Mouse (Mus musculus): ENCODE measurements around the gene Gm49378. TPM values are rescaled to one million over a fixed set of nuclear protein-coding genes. Genes with fewer than 3 reads are reported as not detected.
A peak's percentile ranks its signal among the peaks of the same experiment; 100 is the strongest.

Gene Gm49378
- total and polyA plus RNA-seq, 3 experiments: 0.17 to 11.7 (median 8.7) TPM

DNA sequence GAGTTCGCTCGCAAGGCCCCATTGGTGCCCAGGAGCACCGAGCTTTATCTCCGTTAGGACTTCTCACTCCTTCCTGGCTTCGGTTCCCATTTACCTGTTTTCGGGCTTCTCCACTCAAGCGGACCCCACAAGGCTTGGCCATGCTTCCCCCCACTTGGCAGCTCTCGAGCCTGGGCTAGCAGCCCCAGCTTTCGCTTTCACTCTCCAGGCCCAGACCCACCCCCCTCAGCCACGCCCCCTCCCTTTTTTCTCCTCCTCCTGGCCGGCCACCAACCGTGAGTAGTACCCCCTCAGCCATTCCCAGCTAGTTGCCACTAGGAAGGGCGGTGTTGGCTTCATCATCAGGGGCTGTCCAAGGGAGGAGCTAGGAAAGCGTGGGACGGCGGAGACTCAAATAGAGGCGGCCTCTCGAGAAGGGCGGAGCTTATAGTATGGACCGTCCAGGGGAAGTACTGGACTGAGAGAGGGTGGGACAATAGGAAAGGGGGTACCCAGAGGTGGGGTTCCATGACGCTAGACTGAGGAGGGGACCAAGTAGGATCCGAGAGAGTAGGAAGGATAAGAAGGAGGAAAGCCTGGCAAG is 46.9 kb downstream of the Gm49378 start, which contains the start of gene Psme2:
Gene Psme2 (minus strand): TSS at position 366 of the 583 bp plus-strand sequence.
- peak within 1 kb of the TSS; percentile 89 for H3K9ac ChIP-seq (ENCODE audit: insufficient read depth, low read depth)
- H3K79me2 ChIP-seq (replicated peaks; ENCODE audit: control insufficient read depth, extremely low read depth, insufficient read depth, poor library complexity, severe bottlenecking): peaks cover 35% of the 10 kb centered on the region
- peaks cover 0 to 51% of the 10 kb centered on the region in 2 experiments; a peak in 3 of 4 replicates for H3K4me1 ChIP-seq (ENCODE audit: control insufficient read depth in 1 of 2, insufficient read depth in 2 of 2)
- in situ Hi-C loops (cut with MboI; ENCODE audit: low pct_ligation_motif_present, low pct_unique_long_range_greater_than_20kb, low sequenced_read_pairs): no loop called here
- H3K27ac ChIP-seq (ENCODE audit: insufficient read depth, low read depth): peak within 1 kb of the TSS; percentile 97
- peak within 1 kb of the TSS; percentile 79 to 94 (median 91) for H3K4me3 ChIP-seq (replicated peaks in 1 of 3; ENCODE audit: low read depth in 2 of 3, low read length in 2 of 3, poor library complexity in 1 of 3)
- TF ChIP-seq PAX5 (IDR thresholded peaks at IDR 0.05; ENCODE audit: low read length): no peak
- peak; percentile 26; the same call in 1 of the 2 replicates for TF ChIP-seq ELF1 (IDR thresholded peaks at IDR 0.05; ENCODE audit: low read depth, low read length)
- no peak for TF ChIP-seq GABPA (IDR thresholded peaks at IDR 0.05; ENCODE audit: insufficient replicate concordance, low read depth, low read length)
- 0 out of 2 replicates have a peak, but pooled peaks have one; percentile 1 for TF ChIP-seq TBP (conservative IDR thresholded peaks at IDR 0.05; ENCODE audit: low read depth, low read length)
- TF ChIP-seq E2F4 (IDR thresholded peaks at IDR 0.05; ENCODE audit: insufficient replicate concordance, low read depth, low read length): no peak
- TF ChIP-seq CTCF (conservative IDR thresholded peaks at IDR 0.05 in 1 of 2, IDR thresholded peaks at IDR 0.05 in 1 of 2; ENCODE audit: low read depth in 2 of 2, low read length in 2 of 2): no peak
- 0 out of 2 replicates have a peak, but pooled peaks have one; percentile 43 for TF ChIP-seq POLR2AphosphoS2 (IDR thresholded peaks at IDR 0.05; ENCODE audit: low read depth, low read length)
- peak; percentile 15 for TF ChIP-seq ZMIZ1 (IDR thresholded peaks at IDR 0.05; ENCODE audit: low read depth, low read length)
- no peak for TF ChIP-seq MAFK (IDR thresholded peaks at IDR 0.05; ENCODE audit: insufficient replicate concordance, low read length)
- TF ChIP-seq CHD1 (IDR thresholded peaks at IDR 0.05; ENCODE audit: low read depth, low read length): no peak
- no peak for TF ChIP-seq KAT2A (IDR thresholded peaks at IDR 0.05; ENCODE audit: insufficient replicate concordance, low read length)
- TF ChIP-seq SIN3A (IDR thresholded peaks at IDR 0.05; ENCODE audit: low read length): peak; percentile 18; the same call in 1 of the 2 replicates
- peak; percentile 51 for TF ChIP-seq ETS1 (conservative IDR thresholded peaks at IDR 0.05; ENCODE audit: low read depth, low read length)
- peak; percentile 47; the same call in 1 of the 2 replicates for TF ChIP-seq MAZ (IDR thresholded peaks at IDR 0.05; ENCODE audit: low read depth, low read length)
- TF ChIP-seq USF2 (conservative IDR thresholded peaks at IDR 0.05; ENCODE audit: low read depth, low read length): no peak
- TF ChIP-seq SMC3 (IDR thresholded peaks at IDR 0.05; ENCODE audit: low read depth, low read length): no peak
- TF ChIP-seq HCFC1 (IDR thresholded peaks at IDR 0.05; ENCODE audit: low read depth, low read length): no peak
- no peak for TF ChIP-seq NELFE (IDR thresholded peaks at IDR 0.05; ENCODE audit: low read depth, low read length)
- TF ChIP-seq MAX (IDR thresholded peaks at IDR 0.05; ENCODE audit: low read length): peak; percentile 30; the same call in 1 of the 2 replicates
- TF ChIP-seq UBTF (IDR thresholded peaks at IDR 0.05; ENCODE audit: low read depth, low read length): 0 out of 2 replicates have a peak, but pooled peaks have one; percentile 69
- TF ChIP-seq JUN (IDR thresholded peaks at IDR 0.05; ENCODE audit: insufficient read depth, low read depth, low read length): no peak
- no peak for TF ChIP-seq ZNF384 (IDR thresholded peaks at IDR 0.05; ENCODE audit: low read depth, low read length)
- no peak for TF ChIP-seq NRF1 (IDR thresholded peaks at IDR 0.05; ENCODE audit: low read depth, low read length)
- no peak for TF ChIP-seq MEF2A (IDR thresholded peaks at IDR 0.05; ENCODE audit: borderline replicate concordance, low read depth, low read length)
- no peak for TF ChIP-seq ZC3H11A (IDR thresholded peaks at IDR 0.05; ENCODE audit: low read depth, low read length)
- TF ChIP-seq CHD2 (IDR thresholded peaks at IDR 0.05; ENCODE audit: low read length): peak; percentile 56; the same call in 1 of the 2 replicates
- no peak for TF ChIP-seq USF1 (IDR thresholded peaks at IDR 0.05; ENCODE audit: low read depth, low read length)
- TF ChIP-seq MYC (IDR thresholded peaks at IDR 0.05; ENCODE audit: low read depth, low read length): no peak
- peak; percentile 68; the same call in 1 of the 2 replicates for TF ChIP-seq MXI1 (IDR thresholded peaks at IDR 0.05; ENCODE audit: low read depth, low read length)
- peak; percentile 60 for TF ChIP-seq IRF4 (IDR thresholded peaks at IDR 0.05; ENCODE audit: low read depth, low read length)
- TF ChIP-seq TCF12 (IDR thresholded peaks at IDR 0.05; ENCODE audit: low read depth, low read length): peak; percentile 33; the same call in 1 of the 2 replicates
- no peak for TF ChIP-seq ZKSCAN1 (IDR thresholded peaks at IDR 0.05; ENCODE audit: borderline replicate concordance, low read depth, low read length)
- TF ChIP-seq BHLHE40 (IDR thresholded peaks at IDR 0.05; ENCODE audit: low read depth, low read length): no peak
- peak; percentile 69 for TF ChIP-seq POLR2A (IDR thresholded peaks at IDR 0.05; ENCODE audit: low read depth, low read length)
- no peaks in the 10 kb centered on the region for H3K27me3 ChIP-seq (replicated peaks)
- peak; percentile 98 for DNase-seq (ENCODE audit: extremely low read depth)
- H3K36me3 ChIP-seq (replicated peaks in 1 of 2; ENCODE audit: control insufficient read depth in 1 of 2, insufficient read depth in 1 of 2, low read length in 1 of 2): peaks cover 37 to 56% of the 10 kb centered on the region in 2 experiments
- dilution Hi-C loops (cut with MboI; ENCODE audit: extremely low pct_ligation_motif_present, extremely low pct_unique_long_range_greater_than_20kb, low sequenced_read_pairs): no loop called here
- peak within 1 kb of the TSS; percentile 96 for H3K4me2 ChIP-seq (ENCODE audit: insufficient read depth, low read depth, poor library complexity, severe bottlenecking)
- H3K9me3 ChIP-seq (replicated peaks; ENCODE audit: low read length): no peaks in the 10 kb centered on the region

Data from CH12.LX (cell line).